Mouse (Mus musculus) megakaryocyte, embryonic 14.5 days (primary cell): ENCODE measurements at regions not wholly inside any gene's neighbourhood (a gene's known extent, or its start where the extent isn't known, plus 50 kb on each side); places are given as distances from the start of the nearest gene placed in this dataset.

Experiments
- FLI1 ChIP-seq: IDR thresholded peaks from 2 replicates; pipeline ENCODE4 v1.6.1; 2012; ENCODE audit warnings: low read length, inconsistent platforms, mixed read lengths
- GATA1 ChIP-seq: IDR thresholded peaks from 3 replicates; pipeline ENCODE4 v1.6.1; 2012; ENCODE audit warnings: mixed read lengths, low read length, inconsistent platforms, borderline replicate concordance

- TF ChIP-seq GATA1 (no peak), FLI1 (no peak)
Measured at GRCm38 (mm10) chr17:63691690-63691968, 171.2 kb upstream of the Fer start.
